Mouse (Mus musculus) myocyte (in vitro differentiated cells): ENCODE measurements around the gene Rusc2. TPM values are rescaled to one million over a fixed set of nuclear protein-coding genes. Genes with fewer than 3 reads are reported as not detected.
A peak's percentile ranks its signal among the peaks of the same experiment; 100 is the strongest.

ENCODE experiments used
- H3K27me3 ChIP-seq: one replicate; pipeline ENCODE4 v1.6.1; 2011; ENCODE audit not compliant: control insufficient read depth, insufficient read depth, insufficient read length
- H3K36me3 ChIP-seq: one replicate; pipeline ENCODE4 v1.6.1; 2011; ENCODE audit not compliant: control insufficient read depth, insufficient read depth
- H3K4me2 ChIP-seq: one replicate; pipeline ENCODE4 v1.6.1; 2011; ENCODE audit warnings: low read depth, control low read depth
- H3K4me3 ChIP-seq: one replicate; pipeline ENCODE4 v1.5.1; 2011; ENCODE audit warnings: mild to moderate bottlenecking, control low read depth, moderate library complexity
- H3K79me2 ChIP-seq: one replicate; pipeline ENCODE4 v1.6.1; 2011; ENCODE audit not compliant: control insufficient read depth, insufficient read depth
- H3ac ChIP-seq: one replicate; pipeline ENCODE4 v1.6.1; 2011; ENCODE audit not compliant: control insufficient read depth, insufficient read length
- CEBPB ChIP-seq: IDR thresholded peaks from 2 replicates; pipeline ENCODE4 v1.6.1; 2011; ENCODE audit warnings: mild to moderate bottlenecking, moderate library complexity; ENCODE audit not compliant: poor library complexity, insufficient read depth, severe bottlenecking
- E2F4 ChIP-seq: IDR thresholded peaks from one replicate; pipeline ENCODE4 v1.6.1; 2011; ENCODE audit warnings: mild to moderate bottlenecking, control low read depth, moderate library complexity; ENCODE audit not compliant: insufficient read depth
- MAX ChIP-seq: IDR thresholded peaks from one replicate; pipeline ENCODE4 v1.6.1; 2011; ENCODE audit warnings: low read depth, mild to moderate bottlenecking, control low read depth
- MYOD1 ChIP-seq, 3 experiments: IDR thresholded peaks; one replicate each; pipeline ENCODE4 v1.6.1; 2011; ENCODE audit warnings: control low read depth in 2 of 3, low read depth in 2 of 3, mild to moderate bottlenecking in 2 of 3, moderate library complexity in 1 of 3; ENCODE audit not compliant: insufficient read length in 2 of 3, control insufficient read depth in 1 of 3
- MYOG ChIP-seq, 3 experiments: IDR thresholded peaks; one replicate each; pipeline ENCODE4 v1.6.1; 2011; ENCODE audit warnings: control low read depth in 2 of 3, low read depth in 2 of 3, mild to moderate bottlenecking in 2 of 3; ENCODE audit not compliant: insufficient read length in 2 of 3, control insufficient read depth in 1 of 3, insufficient read depth in 1 of 3
- POLR2A ChIP-seq: IDR thresholded peaks from one replicate; pipeline ENCODE4 v1.6.1; 2011; ENCODE audit warnings: low read depth, mild to moderate bottlenecking, control low read depth, moderate library complexity; ENCODE audit not compliant: insufficient read length
- POLR2AphosphoS2 ChIP-seq: IDR thresholded peaks from one replicate; pipeline ENCODE4 v1.6.1; 2011; ENCODE audit warnings: low read depth, control low read depth; ENCODE audit not compliant: insufficient read length
- REST ChIP-seq: IDR thresholded peaks from one replicate; pipeline ENCODE4 v1.6.1; 2011; ENCODE audit warnings: mild to moderate bottlenecking, control low read depth, moderate library complexity; ENCODE audit not compliant: insufficient read depth, insufficient read length
- SRF ChIP-seq: IDR thresholded peaks from one replicate; pipeline ENCODE4 v1.6.1; 2011; ENCODE audit warnings: low read depth; ENCODE audit not compliant: control insufficient read depth, insufficient read length
- TCF12 ChIP-seq: IDR thresholded peaks from one replicate; pipeline ENCODE4 v1.6.1; 2011; ENCODE audit warnings: mild to moderate bottlenecking, control low read depth; ENCODE audit not compliant: poor library complexity, insufficient read depth, severe bottlenecking
- TCF3 ChIP-seq: IDR thresholded peaks from one replicate; pipeline ENCODE4 v1.6.1; 2011; ENCODE audit warnings: low read depth, control low read depth; ENCODE audit not compliant: insufficient read length
- USF1 ChIP-seq: IDR thresholded peaks from one replicate; pipeline ENCODE4 v1.6.1; 2011; ENCODE audit warnings: low read depth, mild to moderate bottlenecking, control low read depth, moderate library complexity
- polyA plus RNA-seq: library from polyadenylated mRNA; unstranded; fragments of >200 nt; fragmentation: generic; extraction: Trizol; gene quantifications from one replicate; pipeline ENCODE4 v1.2.1, GENCODE M21; 2012; ENCODE audit warnings: missing spikeins

Gene Rusc2
- polyA plus RNA-seq, 1 experiment: 28.2 TPM

- H3K27me3 ChIP-seq: no peaks in the 10 kb centered on the region
- no peak overlapping the region for H3ac ChIP-seq
- peaks cover 8% of the 10 kb centered on the region for H3K79me2 ChIP-seq
- TF ChIP-seq MYOG (IDR thresholded peaks at IDR 0.05; ENCODE audit: control insufficient read depth in 1 of 3, insufficient read depth in 1 of 3, insufficient read length in 2 of 3, low read depth in 2 of 3) (no peak), MYOD1 (IDR thresholded peaks at IDR 0.05; ENCODE audit: control insufficient read depth in 1 of 3, insufficient read length in 2 of 3, low read depth in 2 of 3) (peak in 1 of 3 experiments; percentile 9)
- no peaks in the 10 kb centered on the region for H3K36me3 ChIP-seq
- H3K4me2 ChIP-seq: peak overlapping the region; percentile 84
- H3K4me3 ChIP-seq: no peak overlapping the region
Measured at GRCm38 (mm10) chr4:43395836-43396235, 14.1 kb downstream of the Rusc2 start.

GRCm38 (mm10) chr4:43396381-43396780 is 14.6 kb downstream of the Rusc2 start:
- TF ChIP-seq MYOG (IDR thresholded peaks at IDR 0.05; ENCODE audit: control insufficient read depth in 1 of 3, insufficient read depth in 1 of 3, insufficient read length in 2 of 3, low read depth in 2 of 3) (no peak), USF1 (no peak), POLR2A (no peak), TCF3 (no peak), MAX (no peak), TCF12 (no peak), REST (no peak), SRF (no peak), MYOD1 (IDR thresholded peaks at IDR 0.05; ENCODE audit: control insufficient read depth in 1 of 3, insufficient read length in 2 of 3, low read depth in 2 of 3) (no peak), E2F4 (no peak), POLR2AphosphoS2 (no peak), CEBPB (no peak)
- no peak overlapping the region for H3K4me3 ChIP-seq
- H3K79me2 ChIP-seq: peaks cover 8% of the 10 kb centered on the region
- H3K36me3 ChIP-seq: no peaks in the 10 kb centered on the region
- H3ac ChIP-seq: no peak overlapping the region
- H3K4me2 ChIP-seq: peak overlapping the region; percentile 84
- no peaks in the 10 kb centered on the region for H3K27me3 ChIP-seq

- Histone ChIP-seq H3ac (no peak overlapping the region), H3K4me3 (no peak overlapping the region), H3K79me2 (peaks cover 8% of the 10 kb centered on the region), H3K27me3 (no peaks in the 10 kb centered on the region), H3K36me3 (no peaks in the 10 kb centered on the region), H3K4me2 (peak overlapping the region; percentile 7)
- TF ChIP-seq POLR2AphosphoS2 (no peak), MYOD1 (IDR thresholded peaks at IDR 0.05; ENCODE audit: control insufficient read depth in 1 of 3, insufficient read length in 2 of 3, low read depth in 2 of 3) (no peak), TCF3 (no peak), MAX (no peak), CEBPB (no peak)
Measured at GRCm38 (mm10) chr4:43398014-43398413, 16.2 kb downstream of the Rusc2 start.

- peaks cover 8% of the 10 kb centered on the region for H3K79me2 ChIP-seq
- no peak overlapping the region for H3K4me3 ChIP-seq
Measured at GRCm38 (mm10) chr4:43398829-43399331, 17.1 kb downstream of the Rusc2 start.

GRCm38 (mm10) chr4:43399391-43400131 is 17.8 kb downstream of the Rusc2 start:
- Histone ChIP-seq H3K4me3 (no peak overlapping the region), H3K4me2 (peak overlapping the region; percentile 58)

More at GRCm38 (mm10) chr4:43398829-43399331, 17.1 kb downstream of the Rusc2 start:
- Histone ChIP-seq H3K36me3 (no peaks in the 10 kb centered on the region), H3K4me2 (peak overlapping the region; percentile 58), H3ac (no peak overlapping the region), H3K27me3 (no peaks in the 10 kb centered on the region)
- TF ChIP-seq MYOD1 (IDR thresholded peaks at IDR 0.05; ENCODE audit: control insufficient read depth in 1 of 3, insufficient read length in 2 of 3, low read depth in 2 of 3) (peak in 1 of 3 experiments; percentile 52), CEBPB (peak; percentile 41; the same call in 1 of the 2 replicates), TCF12 (peak; percentile 29), TCF3 (peak; percentile 1), E2F4 (no peak), MAX (no peak), MYOG (IDR thresholded peaks at IDR 0.05; ENCODE audit: control insufficient read depth in 1 of 3, insufficient read depth in 1 of 3, insufficient read length in 2 of 3, low read depth in 2 of 3) (peak in 1 of 3 experiments; percentile 69), POLR2AphosphoS2 (no peak), USF1 (no peak)

More at GRCm38 (mm10) chr4:43399391-43400131, 17.8 kb downstream of the Rusc2 start:
- no peaks in the 10 kb centered on the region for H3K36me3 ChIP-seq
- peak in 1 of 3 experiments; percentile 58 for TF ChIP-seq MYOG (IDR thresholded peaks at IDR 0.05; ENCODE audit: control insufficient read depth in 1 of 3, insufficient read depth in 1 of 3, insufficient read length in 2 of 3, low read depth in 2 of 3)
- TF ChIP-seq POLR2AphosphoS2: no peak
- TF ChIP-seq MYOD1 (IDR thresholded peaks at IDR 0.05; ENCODE audit: control insufficient read depth in 1 of 3, insufficient read length in 2 of 3, low read depth in 2 of 3): peak in 2 of 3 experiments; percentile 11 to 53
- no peak overlapping the region for H3ac ChIP-seq
- H3K79me2 ChIP-seq: peaks cover 8% of the 10 kb centered on the region
- no peaks in the 10 kb centered on the region for H3K27me3 ChIP-seq
